Mouse (Mus musculus) layer of hippocampus, adult 2 months (tissue): ENCODE results near the gene Mnx1. TPM values are rescaled to one million over a fixed set of nuclear protein-coding genes. Genes with fewer than 3 reads are reported as not detected.

ENCODE experiments used
- DNase-seq, 2 experiments: peaks; one replicate each; pipeline ENCODE4 v3.0.0; 2022; ENCODE audit warnings: low spot score in 2 of 2
- H3K27ac ChIP-seq: fragments of 200-600 bp; 2 replicates; pipeline ENCODE4 v1.8.1; 2022
- H3K4me3 ChIP-seq: fragments of 200-600 bp; 2 replicates; pipeline ENCODE4 v1.8.1; 2022; ENCODE audit warnings: mild to moderate bottlenecking
- CTCF ChIP-seq: fragments of 200-600 bp; conservative IDR thresholded peaks from 2 replicates; pipeline ENCODE4 v1.8.1; 2022; ENCODE audit warnings: antibody characterized with exemption, mild to moderate bottlenecking, moderate library complexity
- total RNA-seq, 2 experiments: library from RNA; stranded (reverse); gene quantifications; 2 replicates each; pipeline ENCODE4 v1.2.3; 2021

Gene Mnx1
- total RNA-seq, 2 experiments from 2014 or later = not detected

GRCm38 (mm10) chr5:29475041-29475440 lies 3.2 kb downstream of the Mnx1 start:
- H3K27ac ChIP-seq = no peak overlapping the region
- DNase-seq = no peak
- no peak overlapping the region for H3K4me3 ChIP-seq
- no peak for TF ChIP-seq CTCF

- no peak for DNase-seq
- Histone ChIP-seq H3K27ac (no peak overlapping the region), H3K4me3 (no peak overlapping the region)
- TF ChIP-seq CTCF = no peak
Measured at GRCm38 (mm10) chr5:29474246-29474960, 3.9 kb downstream of the Mnx1 start.

GRCm38 (mm10) chr5:29473551-29474245 lies 4.6 kb downstream of the Mnx1 start:
- DNase-seq = no peak
- no peak for TF ChIP-seq CTCF
- Histone ChIP-seq H3K27ac (no peak overlapping the region), H3K4me3 (no peak overlapping the region)

- TF ChIP-seq CTCF = no peak
- H3K4me3 ChIP-seq = no peak overlapping the region
- no peak for DNase-seq
- no peak overlapping the region for H3K27ac ChIP-seq
Measured at GRCm38 (mm10) chr5:29471855-29472665, 6.2 kb downstream of the Mnx1 start.

- DNase-seq = no peak
- Histone ChIP-seq H3K4me3 (no peak overlapping the region), H3K27ac (no peak overlapping the region)
- TF ChIP-seq CTCF = no peak
Measured at GRCm38 (mm10) chr5:29471396-29471795, 6.9 kb downstream of the Mnx1 start.

GRCm38 (mm10) chr5:29470851-29471394 lies 7.3 kb downstream of the Mnx1 start:
- H3K4me3 ChIP-seq = no peak overlapping the region
- no peak overlapping the region for H3K27ac ChIP-seq
- TF ChIP-seq CTCF = no peak
- no peak for DNase-seq

GRCm38 (mm10) chr5:29470271-29470670 lies 8.0 kb downstream of the Mnx1 start:
- no peak for DNase-seq
- no peak overlapping the region for H3K27ac ChIP-seq
- no peak overlapping the region for H3K4me3 ChIP-seq
- TF ChIP-seq CTCF = no peak

GRCm38 (mm10) chr5:29469501-29469900 lies 8.8 kb downstream of the Mnx1 start:
- Histone ChIP-seq H3K4me3 (no peak overlapping the region), H3K27ac (no peak overlapping the region)
- no peak for DNase-seq
- TF ChIP-seq CTCF = no peak

GRCm38 (mm10) chr5:29468351-29469065 lies 9.8 kb downstream of the Mnx1 start:
- peak overlapping the region; percentile 45 for H3K4me3 ChIP-seq
- no peak for DNase-seq
- H3K27ac ChIP-seq = no peak overlapping the region
- no peak for TF ChIP-seq CTCF

- H3K4me3 ChIP-seq = peak overlapping the region; percentile 45
- no peak for DNase-seq
- TF ChIP-seq CTCF = no peak
- no peak overlapping the region for H3K27ac ChIP-seq
Measured at GRCm38 (mm10) chr5:29467489-29468350, 10.6 kb downstream of the Mnx1 start.

- H3K4me3 ChIP-seq = no peak overlapping the region
- no peak overlapping the region for H3K27ac ChIP-seq
Measured at GRCm38 (mm10) chr5:29462943-29463686, 15.2 kb downstream of the Mnx1 start.

More at GRCm38 (mm10) chr5:29462943-29463686, 15.2 kb downstream of the Mnx1 start:
- DNase-seq = no peak
- no peak for TF ChIP-seq CTCF
